Mouse (Mus musculus) testis, adult 2 months (tissue): ENCODE results near the gene Nectin3. TPM values are rescaled to one million over a fixed set of nuclear protein-coding genes. Genes with fewer than 3 reads are reported as not detected.

ENCODE experiments used
- H3K27ac ChIP-seq: fragments of 200-500 bp; 2 replicates; pipeline ENCODE4 v1.5.1; 2012; ENCODE audit warnings: low read depth, low read length; ENCODE audit not compliant: control insufficient read depth, insufficient read depth
- H3K27me3 ChIP-seq: fragments of 200-500 bp; 2 replicates; pipeline ENCODE4 v1.6.1; 2012; ENCODE audit warnings: mild to moderate bottlenecking, low read length, moderate library complexity; ENCODE audit not compliant: control insufficient read depth, insufficient read depth
- H3K36me3 ChIP-seq: fragments of 200-500 bp; 2 replicates; pipeline ENCODE4 v1.6.1; 2012; ENCODE audit warnings: mild to moderate bottlenecking, low read length; ENCODE audit not compliant: control insufficient read depth, insufficient read depth
- H3K4me1 ChIP-seq: fragments of 200-500 bp; 2 replicates; pipeline ENCODE4 v1.6.1; 2012; ENCODE audit warnings: low read length; ENCODE audit not compliant: control insufficient read depth, insufficient read depth
- H3K4me3 ChIP-seq: fragments of 200-500 bp; 2 replicates; pipeline ENCODE4 v1.5.1; 2012; ENCODE audit warnings: low read depth, mild to moderate bottlenecking, low read length, moderate library complexity, mixed read lengths; ENCODE audit not compliant: control insufficient read depth
- CTCF ChIP-seq: fragments of 200-500 bp; IDR thresholded peaks from 2 replicates; pipeline ENCODE4 v1.5.1; 2012; ENCODE audit warnings: low read depth, mild to moderate bottlenecking, inconsistent platforms, low read length, moderate library complexity; ENCODE audit not compliant: control insufficient read depth, insufficient read depth, insufficient replicate concordance
- POLR2A ChIP-seq: fragments of 200-500 bp; IDR thresholded peaks from 2 replicates; pipeline ENCODE4 v1.6.1; 2012; ENCODE audit warnings: low read depth, mild to moderate bottlenecking, inconsistent platforms, low read length, moderate library complexity; ENCODE audit not compliant: control insufficient read depth
- polyA plus RNA-seq: library from polyadenylated mRNA; depleted of rRNA; stranded (reverse); fragments of >200 nt; gene quantifications from 2 replicates; pipeline ENCODE4 v1.2.3, GENCODE M21; 2012; rRNA removed

The Nectin3 gene
- polyA plus RNA-seq: 163 and 197 TPM in 2 replicates

DNA sequence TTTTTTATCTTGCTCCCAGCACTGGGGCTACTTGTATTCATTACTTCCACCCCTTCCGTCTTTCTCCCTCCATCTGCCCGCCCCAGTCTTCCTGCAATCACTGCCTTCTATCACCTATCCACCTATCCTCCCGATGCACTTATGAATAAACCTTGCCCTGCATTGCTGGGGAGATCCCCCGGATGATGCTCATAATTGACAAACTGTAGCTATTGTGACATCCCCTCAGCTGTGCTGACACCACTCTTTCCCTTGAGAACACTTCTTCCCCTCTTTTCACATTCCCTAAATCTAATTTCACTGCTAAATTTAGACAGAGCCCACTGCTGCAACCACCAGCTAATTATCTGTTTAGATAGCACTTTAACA is at the start of gene Nectin3:
TSS of gene Nectin3 (minus strand) at position 105 of the 369 bp plus-strand sequence.
- Histone ChIP-seq H3K27me3 (no peaks in the 10 kb centered on the region), H3K36me3 (no peaks in the 10 kb centered on the region), H3K27ac (peak within 1 kb of the TSS; percentile 89), H3K4me1 (peaks cover 8% of the 10 kb centered on the region), H3K4me3 (peak within 1 kb of the TSS; percentile 87)
- TF ChIP-seq POLR2A (no peak), CTCF (no peak)

DNA sequence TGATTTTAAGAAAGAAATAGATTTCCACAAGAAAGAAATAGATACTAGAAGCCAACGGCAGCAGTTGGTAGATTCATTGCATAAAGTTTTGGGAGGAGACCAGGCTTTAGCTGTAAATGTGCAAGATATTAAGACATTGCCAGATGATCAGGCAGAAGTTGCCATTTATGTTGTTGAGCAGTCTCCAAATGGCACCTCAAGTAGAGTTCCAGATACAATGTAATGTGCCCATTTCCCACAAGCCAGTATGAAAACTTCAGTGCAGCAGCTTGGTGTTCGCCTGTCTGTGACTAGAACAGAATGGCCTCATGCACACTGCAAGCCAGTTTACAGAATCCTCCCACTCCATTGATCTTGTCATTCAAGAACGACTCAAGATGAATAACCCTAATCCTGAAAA is 39.8 kb upstream of the Nectin3 start:
- no peaks in the 10 kb centered on the region for H3K27me3 ChIP-seq
- no peak overlapping the region for H3K4me3 ChIP-seq
- no peaks in the 10 kb centered on the region for H3K4me1 ChIP-seq
- TF ChIP-seq CTCF: no peak
- no peak for TF ChIP-seq POLR2A
- H3K36me3 ChIP-seq: no peaks in the 10 kb centered on the region
- no peak overlapping the region for H3K27ac ChIP-seq

GRCm38 (mm10) chr16:46532465-46533254 is 34.3 kb upstream of the Nectin3 start:
- no peak for TF ChIP-seq POLR2A
- no peak for TF ChIP-seq CTCF
- Histone ChIP-seq H3K4me1 (no peaks in the 10 kb centered on the region), H3K27me3 (no peaks in the 10 kb centered on the region), H3K27ac (no peak overlapping the region), H3K4me3 (no peak overlapping the region), H3K36me3 (no peaks in the 10 kb centered on the region)

DNA sequence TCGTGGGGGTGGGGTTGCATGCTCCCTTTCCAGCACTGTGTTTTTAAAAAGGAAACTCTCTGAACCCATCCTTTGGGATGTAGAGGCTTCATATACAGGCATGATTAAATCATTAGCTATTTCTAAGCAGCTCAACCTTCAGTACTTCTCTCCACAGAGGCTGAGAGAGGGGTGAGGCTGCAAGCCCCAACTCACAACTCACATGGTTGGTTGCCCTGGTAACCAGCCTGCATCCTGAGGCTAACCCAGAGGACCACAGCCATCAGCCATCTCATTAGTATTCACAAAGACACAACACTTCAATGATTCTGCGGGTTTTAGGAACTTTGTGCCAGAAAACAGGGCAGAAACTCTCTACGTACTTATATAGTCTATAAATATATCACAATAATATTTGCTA is 32.7 kb upstream of the Nectin3 start:
- H3K4me3 ChIP-seq: no peak overlapping the region
- no peaks in the 10 kb centered on the region for H3K27me3 ChIP-seq
- no peak overlapping the region for H3K27ac ChIP-seq
- no peak for TF ChIP-seq CTCF
- no peak for TF ChIP-seq POLR2A
- H3K4me1 ChIP-seq: no peaks in the 10 kb centered on the region
- no peaks in the 10 kb centered on the region for H3K36me3 ChIP-seq

- Histone ChIP-seq H3K4me1 (no peaks in the 10 kb centered on the region), H3K27me3 (no peaks in the 10 kb centered on the region), H3K36me3 (no peaks in the 10 kb centered on the region), H3K27ac (no peak overlapping the region), H3K4me3 (no peak overlapping the region)
- no peak for TF ChIP-seq CTCF
- no peak for TF ChIP-seq POLR2A
Observed at GRCm38 (mm10) chr16:46520885-46521417, 22.6 kb upstream of the Nectin3 start.

DNA sequence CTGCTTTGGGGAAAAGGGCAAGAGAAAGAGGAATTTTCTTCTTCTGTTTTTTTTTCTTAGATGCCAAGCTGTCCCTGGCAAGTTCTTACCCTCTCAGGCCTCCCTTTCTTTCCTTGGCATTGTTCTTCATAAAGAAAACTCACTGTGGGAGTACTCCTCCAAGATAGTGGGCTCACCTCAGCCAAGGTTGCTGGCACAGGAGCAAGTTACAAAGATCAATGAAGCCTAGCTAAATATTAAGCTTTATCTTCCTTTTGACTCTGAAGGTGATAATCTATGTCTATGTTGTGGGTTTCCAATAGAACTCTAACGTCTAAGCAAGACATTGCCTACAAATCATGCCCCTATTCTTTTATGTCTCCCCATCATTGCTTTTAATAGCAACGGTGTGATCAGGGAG is 21.3 kb upstream of the Nectin3 start:
- no peaks in the 10 kb centered on the region for H3K4me1 ChIP-seq
- no peaks in the 10 kb centered on the region for H3K36me3 ChIP-seq
- no peak overlapping the region for H3K4me3 ChIP-seq
- H3K27me3 ChIP-seq: no peaks in the 10 kb centered on the region
- TF ChIP-seq POLR2A (no peak), CTCF (no peak)
- no peak overlapping the region for H3K27ac ChIP-seq

DNA sequence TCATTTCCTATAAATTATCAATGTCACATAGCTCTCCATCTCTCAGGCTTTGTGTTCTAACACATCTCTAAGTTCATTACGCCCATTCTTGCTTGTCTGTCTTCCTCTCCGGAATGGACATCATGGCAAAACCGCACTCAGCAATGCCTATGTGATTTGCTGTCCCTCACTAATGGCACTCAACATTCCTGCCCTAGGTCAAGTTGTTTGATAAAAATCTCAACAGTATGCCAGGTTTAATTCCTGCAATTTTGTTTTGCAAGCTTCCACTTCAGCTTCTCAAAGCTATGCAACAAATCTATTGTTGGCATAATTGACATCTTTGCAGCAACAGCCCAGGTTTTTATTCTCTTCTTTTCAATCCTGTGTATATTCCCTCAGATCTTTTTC is 9.6 kb upstream of the Nectin3 start:
- H3K4me1 ChIP-seq: no peaks in the 10 kb centered on the region
- H3K36me3 ChIP-seq: no peaks in the 10 kb centered on the region
- no peaks in the 10 kb centered on the region for H3K27me3 ChIP-seq
- no peak overlapping the region for H3K27ac ChIP-seq
- no peak overlapping the region for H3K4me3 ChIP-seq
- no peak for TF ChIP-seq CTCF
- TF ChIP-seq POLR2A: no peak
